Mouse (Mus musculus) cerebellum, postnatal 4 days (tissue): ENCODE results near the gene Sidt2.

Experiments used
- DNase-seq, 2 experiments: peaks; one replicate each; pipeline ENCODE4 v3.0.0; 2022; ENCODE audit warnings: low spot score in 2 of 2, mixed read lengths in 1 of 2

Gene Sidt2

DNA sequence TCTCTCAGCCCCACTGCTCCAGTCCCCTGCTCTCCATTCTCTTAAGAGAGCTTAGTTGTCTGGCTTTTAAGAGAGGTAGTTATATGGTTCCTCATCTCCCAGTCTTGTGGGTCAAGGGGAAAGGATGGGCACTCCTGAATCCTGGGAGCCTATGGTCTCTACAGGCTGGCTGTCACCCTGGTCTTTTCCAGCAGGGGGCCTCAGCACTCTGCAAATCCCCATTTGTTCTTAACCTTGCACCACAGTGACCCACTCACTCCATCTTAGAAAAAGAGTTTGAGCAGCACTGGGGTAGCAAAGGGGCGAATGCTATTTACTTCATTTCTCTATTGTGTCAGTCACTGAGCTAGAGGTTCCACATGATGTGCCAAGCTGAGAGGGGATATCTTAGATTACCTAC is 43.4 kb downstream of the Sidt2 start:
- DNase-seq = peak in 1 of 2 experiments; percentile 48

DNA sequence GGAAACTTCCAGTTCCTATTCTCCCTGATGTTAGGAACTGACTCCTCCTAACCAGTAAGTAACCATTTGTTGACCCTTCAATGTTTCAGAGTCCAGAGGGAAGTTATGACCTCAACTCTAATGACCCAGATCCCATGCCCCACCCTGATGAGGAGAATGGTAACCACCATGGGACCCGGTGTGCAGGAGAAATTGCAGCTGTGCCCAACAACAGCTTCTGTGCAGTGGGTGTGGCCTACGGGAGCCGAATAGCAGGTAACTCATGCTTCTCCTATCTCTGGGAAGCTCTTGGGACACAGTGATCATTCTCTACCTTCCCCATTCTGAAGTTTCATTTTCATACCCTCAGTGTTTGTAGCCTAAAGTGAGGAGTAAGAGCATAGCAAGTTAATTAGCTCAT is 44.1 kb downstream of the Sidt2 start:
- no peak for DNase-seq

DNA sequence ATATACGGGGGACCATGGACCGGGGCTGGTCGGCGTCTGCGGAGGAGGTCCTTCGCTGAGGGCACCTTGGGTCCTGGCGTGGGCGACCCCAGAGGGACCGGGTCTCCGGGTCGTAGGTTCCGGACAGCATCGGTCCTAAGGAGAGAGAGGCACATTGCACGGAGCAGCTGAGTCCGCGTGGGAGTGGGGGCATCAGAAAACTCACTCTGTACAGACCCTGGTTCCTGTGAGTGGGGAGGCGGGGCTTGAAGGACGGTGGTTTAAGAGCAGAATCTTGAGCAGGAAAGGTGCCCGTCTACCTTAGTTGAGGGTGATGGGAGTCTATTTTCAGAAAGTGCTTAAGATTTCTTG is 48.0 kb downstream of the Sidt2 start:
- no peak for DNase-seq

DNA sequence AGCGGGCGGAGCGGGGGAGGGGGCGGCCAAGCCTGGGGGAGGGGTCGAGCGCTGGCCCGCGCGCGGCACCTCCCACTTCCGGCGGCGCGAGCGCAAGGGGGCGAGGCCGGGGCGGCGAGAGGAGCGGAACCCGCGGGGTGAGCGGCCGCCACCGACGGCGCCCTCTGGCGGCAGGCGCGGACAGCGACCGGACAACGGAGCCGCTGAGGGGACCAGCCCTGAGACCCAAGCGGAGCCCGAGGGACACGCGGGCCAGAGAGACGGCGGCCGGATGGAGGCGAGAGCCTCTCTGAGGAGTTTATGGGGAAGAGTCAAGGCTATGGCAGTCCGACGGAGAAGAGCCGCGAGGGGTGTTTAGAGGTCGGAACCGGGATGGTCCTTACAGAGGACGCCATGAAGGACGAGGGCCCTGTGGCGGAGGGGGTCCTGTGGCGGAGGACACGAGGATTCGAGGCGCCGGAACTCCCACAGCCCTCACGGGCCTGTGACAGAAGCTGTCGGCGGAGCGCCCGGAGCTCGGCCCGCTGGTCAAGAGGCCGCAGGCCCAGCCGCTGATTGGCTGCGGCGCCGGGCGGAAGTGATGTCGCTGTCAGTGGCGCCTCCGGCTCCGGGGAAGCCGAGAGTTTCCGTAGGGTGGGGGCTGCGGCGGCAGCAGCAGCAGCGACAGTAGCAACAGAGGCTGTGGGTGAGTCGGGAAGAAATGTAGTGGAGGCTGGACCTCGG is 48.5 kb downstream of the Sidt2 start, which contains the start of the genes Pcsk7 and Rnf214:
Gene Pcsk7, plus strand, starts transcription at position 143 of the 723 bp plus-strand sequence.
Gene Rnf214, minus strand, starts transcription at position 557 of the 723 bp plus-strand sequence.
- DNase-seq = peak; percentile 88 to 95

DNA sequence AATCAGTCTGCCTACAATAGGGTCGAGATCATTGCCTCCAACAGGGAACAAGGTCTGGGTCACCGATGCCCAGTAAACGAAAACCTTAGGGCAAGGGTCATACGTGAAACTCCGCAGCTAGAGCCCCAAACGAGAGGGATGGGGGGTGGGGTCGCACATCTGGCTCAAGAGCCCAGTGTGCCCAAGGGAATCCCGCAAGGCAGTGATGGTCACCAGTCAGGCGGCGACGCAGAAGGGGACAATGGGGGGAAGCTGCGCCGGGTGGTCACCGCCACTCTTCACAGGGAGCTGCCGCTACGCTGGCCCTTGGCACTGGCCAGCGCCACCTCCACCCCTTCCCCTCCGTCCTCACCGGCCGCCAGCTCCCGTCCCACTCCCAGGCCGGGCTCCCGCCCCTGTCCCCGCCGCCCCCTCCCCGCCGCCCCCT is 49.2 kb downstream of the Sidt2 start:
- DNase-seq = peak; percentile 27 to 43

DNA sequence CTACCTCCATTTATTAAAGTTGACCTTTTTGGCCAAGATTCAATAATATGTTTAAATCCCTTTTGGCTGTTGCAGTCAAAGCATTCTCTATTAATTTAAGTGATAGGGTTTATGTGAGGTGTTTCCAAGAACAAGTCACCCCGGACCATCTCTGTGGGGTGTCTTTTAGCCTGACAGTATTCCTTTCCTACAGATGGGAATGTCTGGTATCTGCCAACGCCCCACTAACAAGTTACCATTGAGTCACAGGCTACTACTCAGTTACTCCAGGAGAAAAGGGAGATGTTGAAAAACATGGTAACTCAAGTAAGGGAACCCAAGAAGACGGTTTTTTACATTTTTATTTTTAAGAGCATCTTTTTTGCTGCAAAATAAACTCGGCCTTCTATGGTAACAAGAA is 49.9 kb downstream of the Sidt2 start:
- DNase-seq = no peak

DNA sequence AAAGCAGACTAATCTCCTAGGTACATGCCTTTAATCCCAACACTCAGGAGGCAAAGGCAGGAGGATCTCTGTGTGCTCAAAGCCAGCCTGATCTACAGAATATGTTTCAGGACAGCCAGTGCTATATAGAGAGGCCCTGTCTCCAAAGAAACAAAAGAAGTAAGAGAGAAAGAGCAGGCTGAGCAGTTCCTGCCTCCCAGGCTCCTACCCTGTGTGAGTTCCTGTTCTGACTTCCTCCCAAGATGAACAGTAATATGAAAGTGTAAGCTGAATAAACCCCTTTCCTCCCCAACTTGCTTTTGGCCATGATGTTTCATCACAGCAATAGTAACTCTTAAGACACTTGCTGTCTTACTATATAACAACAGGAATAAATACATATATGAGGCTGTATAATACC is 61.4 kb downstream of the Sidt2 start:
- DNase-seq = no peak
